Mouse (Mus musculus) kidney, postnatal 14 days (tissue): ENCODE data around the gene Uckl1.

Experiments used
- DNase-seq: peaks from one replicate; pipeline ENCODE4 v3.0.0; 2022; ENCODE audit warnings: mixed read lengths

Uckl1 gene

DNA sequence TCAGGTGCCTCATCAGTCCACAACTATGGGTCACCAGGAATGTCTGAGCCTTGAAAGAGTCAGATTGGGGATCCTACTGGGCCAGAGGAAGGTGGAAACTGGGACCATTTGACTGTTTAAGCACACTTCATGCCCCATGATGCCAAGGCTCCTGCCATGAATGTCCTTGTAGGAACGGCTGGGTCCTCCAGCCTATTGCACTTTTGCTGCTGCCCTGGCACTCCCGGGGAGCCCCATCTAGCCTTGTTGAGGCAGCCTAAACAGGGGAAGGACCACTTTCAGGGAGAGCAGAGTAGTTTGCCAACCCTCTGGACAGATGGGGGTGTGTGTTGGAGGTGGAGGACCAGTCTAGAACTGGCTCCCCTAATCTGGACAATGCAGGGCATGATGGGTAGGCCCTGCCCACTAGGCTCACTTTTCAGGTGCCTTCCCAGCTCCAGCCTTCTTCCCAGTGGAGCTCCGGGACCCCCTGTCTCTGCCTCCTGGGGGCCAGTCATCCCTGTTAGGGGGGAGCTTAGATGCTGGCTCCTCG is at the start of gene Uckl1:
TSS of gene Uckl1 (minus strand) at position 482 of the 532 bp plus-strand sequence.
- DNase-seq, result no peak

DNA sequence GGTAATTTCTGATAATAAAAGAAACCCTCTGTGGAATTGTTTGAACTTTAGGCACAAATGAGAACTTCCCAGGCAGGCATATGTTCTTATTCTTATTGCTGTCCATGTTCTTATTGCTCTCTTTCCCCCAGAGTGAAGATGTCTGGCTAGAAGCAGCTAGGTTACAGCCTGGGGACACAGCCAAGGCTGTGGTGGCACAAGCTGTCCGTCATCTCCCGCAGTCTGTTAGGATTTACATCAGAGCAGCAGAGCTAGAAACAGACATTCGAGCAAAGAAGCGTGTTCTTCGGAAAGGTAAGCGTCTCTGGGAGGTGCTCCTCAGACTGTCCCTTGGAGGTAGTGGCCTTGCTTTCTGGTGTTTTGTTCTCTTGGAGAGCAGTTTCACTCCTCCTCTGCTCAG is 47.9 kb upstream of the Uckl1 start:
- DNase-seq, result no peak

DNA sequence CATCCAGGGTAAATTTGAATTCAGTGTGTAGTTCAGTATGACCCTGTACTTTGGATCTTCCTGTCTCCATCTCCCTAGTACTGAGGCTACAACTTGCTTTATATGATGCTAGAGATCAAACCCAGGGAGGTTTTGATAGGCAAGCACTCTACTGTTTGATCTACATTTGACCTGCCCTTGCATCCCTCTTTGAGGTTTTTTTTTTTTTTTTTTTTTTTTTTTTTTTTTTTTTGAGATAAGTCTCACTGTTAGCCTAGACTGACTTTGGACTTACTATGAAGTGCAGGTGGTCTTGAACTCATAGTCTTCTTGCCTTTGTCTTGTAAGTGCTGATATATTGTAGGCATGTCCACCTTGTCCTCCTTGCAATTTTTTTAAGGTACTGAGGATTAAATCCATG is 43.8 kb upstream of the Uckl1 start:
- DNase-seq, result no peak

DNA sequence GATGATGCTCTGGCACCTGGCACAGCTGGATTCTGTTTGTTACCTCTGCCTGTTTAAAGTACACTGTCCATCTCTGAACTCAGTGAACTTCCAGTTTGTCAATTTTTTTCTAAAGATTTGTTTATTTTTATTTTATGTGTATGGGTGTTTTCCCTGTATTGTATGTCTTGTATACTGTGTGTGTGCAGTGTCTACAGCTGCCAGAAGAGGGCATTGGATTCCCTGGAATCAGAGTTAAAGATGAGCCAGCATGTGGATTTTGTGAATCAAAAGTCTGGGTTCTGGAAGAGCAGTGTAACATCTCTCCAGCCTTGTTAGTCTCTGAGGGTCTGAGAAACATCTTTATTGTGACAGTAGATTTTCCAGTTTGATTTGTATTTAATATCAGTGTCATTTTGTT is 38.7 kb upstream of the Uckl1 start:
- DNase-seq, result peak; percentile 43

DNA sequence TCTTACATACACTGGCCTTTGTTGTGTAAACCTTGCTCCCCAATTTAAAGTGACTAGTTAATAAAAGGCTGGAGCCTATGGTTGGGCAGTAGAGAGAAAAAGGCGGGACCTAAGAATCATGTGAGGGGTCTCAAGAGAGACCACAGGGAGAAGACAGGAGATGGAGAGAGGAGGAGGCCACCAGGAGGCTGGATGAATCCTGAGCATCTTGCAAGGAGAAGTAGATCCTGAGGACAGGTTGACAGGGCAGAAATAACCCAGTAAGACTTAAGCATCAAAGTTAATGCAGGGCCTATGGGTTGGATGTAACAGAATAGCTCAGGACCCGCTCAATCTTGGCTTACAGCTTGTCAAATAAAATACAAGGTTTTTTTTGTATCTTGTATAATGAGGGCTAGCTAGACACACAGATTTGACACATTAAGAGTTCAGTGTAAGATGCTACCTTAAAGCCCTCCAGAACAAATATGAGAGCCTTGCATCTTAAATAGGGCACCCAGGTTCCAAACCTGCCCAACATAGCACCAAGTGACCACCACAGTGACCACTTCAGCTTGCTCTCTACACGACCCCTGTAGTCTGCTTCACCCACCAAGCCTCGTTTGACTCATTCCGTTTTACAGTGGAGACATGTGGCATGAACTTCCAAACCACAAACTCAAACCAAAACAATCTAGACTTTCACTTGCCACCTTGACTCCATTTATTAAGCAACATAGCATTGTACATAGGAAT is 34.2 kb upstream of the Uckl1 start:
- DNase-seq, result no peak

DNA sequence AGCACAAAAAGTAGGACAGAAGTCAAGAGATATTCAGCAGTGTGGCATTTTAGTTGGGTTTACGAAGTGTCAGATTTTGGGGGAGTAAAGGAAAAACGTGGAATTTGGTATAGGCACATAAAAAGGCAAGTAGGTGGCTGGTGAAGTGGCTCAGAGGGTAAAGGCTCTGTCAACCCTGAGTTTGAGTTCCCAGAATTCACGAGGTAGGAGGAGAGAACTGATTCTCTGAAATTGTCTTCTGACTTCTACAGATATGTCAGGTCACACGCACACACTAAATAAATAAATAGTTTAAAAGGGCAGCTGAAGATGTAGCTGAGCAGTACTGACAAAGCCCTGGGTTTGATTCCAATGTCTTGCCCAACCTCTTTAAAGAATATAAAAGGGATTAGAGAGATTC is 17.7 kb upstream of the Uckl1 start:
- no peak for DNase-seq

DNA sequence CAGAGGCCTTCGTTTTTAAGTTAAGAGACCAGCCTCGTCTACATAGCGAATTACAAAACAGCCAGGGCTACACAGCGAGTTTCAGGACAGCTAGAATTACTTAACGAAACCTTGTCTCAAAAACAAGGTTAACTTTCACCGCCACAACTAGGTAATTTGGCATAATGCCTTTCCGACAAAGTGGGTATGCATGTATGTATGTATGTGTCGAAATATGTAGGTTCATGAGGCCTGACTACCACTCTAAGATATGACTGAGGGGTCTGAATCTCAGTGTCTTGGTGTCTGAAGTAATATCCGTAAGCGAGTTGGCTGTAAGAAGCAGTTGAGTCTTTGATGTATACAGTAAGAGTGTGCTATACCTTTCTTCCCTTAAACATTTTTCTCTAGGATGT is 17.1 kb upstream of the Uckl1 start:
- DNase-seq, result no peak

DNA sequence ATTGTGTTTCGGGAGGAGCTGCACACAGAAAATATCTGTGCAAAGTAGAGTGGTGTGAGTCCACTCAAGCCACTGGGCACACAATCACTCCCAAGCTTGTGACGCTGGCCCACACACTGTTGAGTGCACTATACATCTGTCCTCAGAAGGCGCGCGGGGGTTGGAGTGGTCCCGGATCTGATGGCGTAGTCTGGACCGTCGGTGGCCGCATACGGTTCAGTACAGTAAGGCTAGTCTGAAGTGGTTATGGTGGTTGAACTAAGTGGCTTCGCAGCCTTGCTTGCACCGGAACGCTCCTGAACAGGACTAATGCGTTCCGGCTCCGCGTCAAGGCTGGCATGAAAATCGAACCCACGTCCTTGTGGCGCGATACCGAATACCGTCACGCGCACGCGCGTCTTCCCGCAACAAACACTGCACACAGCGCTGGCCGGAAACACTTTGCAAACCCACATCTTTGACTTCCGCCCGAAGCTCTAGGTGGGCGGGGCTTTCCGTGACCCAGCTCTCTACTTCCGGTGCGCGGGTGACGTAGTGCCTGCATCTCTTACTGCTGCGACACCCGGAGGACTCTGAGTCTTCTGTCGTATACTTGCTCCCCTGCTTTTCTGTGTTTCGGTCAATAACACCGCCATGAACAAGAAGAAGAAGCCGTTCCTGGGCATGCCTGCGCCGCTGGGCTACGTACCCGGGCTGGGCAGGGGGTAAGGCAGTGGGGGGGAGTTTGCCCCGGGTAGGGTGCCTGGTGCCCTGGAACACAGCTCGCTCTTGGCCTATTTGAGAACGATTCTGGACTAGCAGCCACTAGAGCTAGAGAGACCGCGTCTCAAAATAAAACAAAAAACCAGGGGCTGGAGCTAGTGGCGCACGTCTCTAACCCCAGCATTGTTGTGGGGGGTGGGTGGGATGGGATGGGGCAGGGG is 16.4 kb upstream of the Uckl1 start:
- peak; percentile 98 for DNase-seq

DNA sequence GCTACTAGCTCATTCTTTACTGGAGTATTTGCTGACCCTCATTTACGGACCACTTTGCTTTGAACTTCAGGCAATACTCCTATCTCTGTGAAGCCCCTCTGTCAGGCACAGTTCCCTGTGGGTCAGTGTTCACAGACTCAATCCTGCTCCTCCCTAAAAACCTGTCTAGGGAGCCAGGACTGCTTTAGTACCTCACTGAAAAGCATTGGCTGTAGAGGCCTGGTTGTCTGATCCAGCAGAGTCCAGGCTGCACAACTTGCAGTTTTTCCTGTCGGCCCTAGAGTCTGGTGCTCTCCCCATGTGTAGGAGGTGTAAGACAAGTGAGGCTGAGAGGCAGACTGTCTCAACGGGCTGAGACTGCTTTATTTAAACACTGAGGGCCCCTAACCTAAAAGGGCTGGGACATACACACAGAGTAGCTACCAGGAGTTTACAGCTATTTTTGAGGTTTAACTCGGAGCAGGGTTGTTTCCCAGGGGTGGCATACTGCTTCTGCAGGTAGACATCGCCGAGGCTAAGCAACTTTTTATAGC is 15.6 kb upstream of the Uckl1 start:
- DNase-seq, result no peak

DNA sequence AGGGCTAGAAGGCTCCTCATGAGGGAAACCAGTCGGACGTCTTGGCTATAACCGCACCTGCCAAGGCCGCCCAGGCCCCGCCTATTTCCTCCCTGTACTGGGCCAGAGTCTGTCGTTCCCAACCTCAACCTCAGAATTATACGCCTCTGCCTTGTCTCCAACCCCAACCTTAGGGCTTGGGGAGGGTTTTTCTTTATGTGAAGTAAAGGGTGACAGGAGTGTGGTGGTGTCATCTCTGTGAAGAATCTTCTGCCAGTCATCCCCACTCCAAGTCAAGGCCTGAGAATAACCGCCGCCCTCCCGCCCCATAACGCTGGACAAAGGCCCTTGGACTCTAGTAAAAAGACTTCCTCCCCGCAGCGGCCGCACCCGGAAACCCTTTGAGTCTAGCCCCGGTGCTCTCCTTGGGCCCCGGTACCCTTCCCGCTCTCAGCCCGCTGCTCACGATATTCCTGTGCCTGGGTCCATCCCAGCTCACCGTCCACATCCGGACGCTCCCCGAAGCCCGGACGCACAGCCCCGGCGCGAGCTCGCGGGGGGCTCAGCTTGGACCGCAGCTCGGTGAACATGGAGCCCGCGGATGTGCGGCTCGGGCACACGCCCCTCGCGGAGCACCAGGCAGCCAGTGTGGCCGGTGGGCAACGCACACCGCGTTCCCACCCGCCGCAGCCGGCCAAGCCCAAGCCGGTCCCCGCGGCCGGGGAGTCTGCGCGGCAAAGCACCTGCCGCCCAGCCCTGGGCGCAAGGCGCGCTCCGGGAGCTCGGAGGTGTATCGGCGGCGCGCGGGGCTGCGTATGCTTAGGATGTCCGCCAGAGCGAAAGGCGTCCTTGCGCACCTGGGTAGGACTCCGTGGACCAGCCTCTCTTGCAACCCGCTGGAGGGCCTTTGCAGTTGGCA is 14.0 kb upstream of the Uckl1 start, which contains the start of gene Samd10:
TSS of gene Samd10 (minus strand) at position 759 of the 898 bp plus-strand sequence.
- peak; percentile 80 for DNase-seq

DNA sequence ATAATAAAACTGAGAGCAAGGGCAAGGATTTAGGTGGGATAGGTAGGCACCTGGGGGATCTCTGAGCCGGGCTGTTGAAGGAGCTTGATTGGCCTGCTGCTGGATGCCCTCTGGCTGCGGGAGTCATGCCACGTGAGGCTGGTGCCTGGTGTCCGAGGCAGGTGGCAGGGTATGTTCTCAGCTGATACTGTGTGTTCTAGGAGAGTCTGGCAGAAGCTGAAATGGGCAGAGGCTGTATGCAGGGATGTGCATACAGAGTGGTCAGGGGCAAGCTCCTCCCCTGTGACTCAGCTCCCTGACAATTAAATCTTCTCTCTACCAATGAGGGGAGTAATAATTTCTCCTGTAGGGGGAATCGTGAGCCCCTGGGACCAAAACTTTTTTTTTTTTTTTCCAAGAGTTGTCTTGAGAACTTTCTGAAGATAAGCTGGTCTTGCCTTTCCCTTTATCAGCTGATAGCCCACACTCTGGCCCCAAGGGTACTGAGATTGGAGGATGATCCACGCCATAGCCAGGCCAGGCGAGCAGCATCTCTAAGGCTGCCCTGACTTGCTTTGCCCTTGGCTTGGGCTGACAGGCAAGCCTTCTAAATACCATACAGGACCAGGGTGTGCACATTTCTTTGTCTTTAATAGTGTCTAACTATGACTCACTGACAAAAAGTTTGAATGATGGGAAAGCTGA is 12.8 kb upstream of the Uckl1 start:
- no peak for DNase-seq

DNA sequence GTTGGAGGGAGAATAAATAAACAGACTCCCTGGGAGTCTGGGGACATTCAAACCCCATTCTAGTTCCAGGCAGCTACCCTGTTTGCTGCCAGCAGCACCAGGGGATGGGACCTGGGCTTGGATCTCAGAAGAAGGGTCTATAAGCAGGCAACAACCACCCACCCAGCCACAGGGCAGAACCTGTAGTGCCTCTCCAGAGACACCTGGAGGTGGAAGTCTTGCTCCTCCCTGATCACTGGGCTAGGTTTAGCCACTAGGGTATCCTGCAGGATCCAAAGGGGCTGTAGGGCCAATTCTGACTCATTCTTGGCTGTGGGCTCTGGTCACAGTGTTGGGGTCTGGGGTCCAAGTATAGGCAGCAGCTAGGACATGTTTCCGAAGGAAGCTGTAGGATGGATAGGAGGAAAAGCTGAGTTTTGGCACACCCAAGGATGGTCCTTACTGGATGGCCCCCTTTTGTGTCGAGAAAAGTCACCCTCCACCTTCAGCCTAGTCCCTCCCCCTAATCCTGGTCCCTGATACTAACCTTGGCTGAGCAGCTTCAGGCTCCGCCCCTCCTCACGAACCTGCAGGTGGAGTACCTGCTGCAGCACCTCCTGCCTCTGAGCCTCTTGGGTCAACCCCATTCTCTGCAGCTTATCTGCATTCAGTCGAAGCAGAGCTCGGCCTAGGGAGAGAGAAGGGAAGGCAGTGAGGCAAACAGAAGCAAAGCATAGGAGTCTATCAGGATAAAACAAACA is 11.7 kb upstream of the Uckl1 start:
- DNase-seq, result no peak

DNA sequence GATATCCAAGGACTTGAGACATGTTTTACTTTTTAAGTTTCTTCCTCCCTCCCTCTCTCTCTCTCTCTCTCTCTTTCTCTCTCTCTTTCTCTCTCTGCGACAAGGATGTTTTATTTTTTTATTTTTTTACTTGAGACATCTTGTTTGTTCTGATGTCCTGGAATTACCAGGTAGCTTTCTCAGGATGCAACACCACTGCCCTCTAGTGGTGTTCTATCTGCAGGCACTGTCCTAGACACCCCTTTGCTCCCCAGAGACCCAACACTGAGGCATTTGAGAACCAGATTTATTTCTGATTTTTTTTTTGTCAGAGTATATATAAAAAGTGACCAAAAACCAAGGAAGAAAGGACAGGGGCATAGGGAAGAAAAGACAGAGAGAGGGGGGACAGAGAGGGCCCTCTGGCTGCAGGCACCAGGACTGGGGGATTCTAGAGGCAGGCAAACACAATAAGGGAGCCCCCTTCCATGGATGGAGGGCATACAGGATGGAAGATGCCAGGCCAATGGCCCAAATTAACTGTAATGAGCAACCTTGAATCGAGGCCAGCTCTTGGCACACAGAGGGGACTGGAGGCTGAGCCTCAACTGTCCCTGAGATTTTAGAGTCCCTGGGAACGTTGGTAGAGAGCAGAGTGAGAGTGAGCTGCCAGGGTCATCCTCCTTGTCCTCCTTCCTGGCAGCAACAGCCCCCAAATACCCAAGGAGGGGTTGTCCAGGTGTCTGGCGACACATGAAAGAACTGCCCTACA is 10.4 kb upstream of the Uckl1 start:
- DNase-seq, result peak; percentile 59

DNA sequence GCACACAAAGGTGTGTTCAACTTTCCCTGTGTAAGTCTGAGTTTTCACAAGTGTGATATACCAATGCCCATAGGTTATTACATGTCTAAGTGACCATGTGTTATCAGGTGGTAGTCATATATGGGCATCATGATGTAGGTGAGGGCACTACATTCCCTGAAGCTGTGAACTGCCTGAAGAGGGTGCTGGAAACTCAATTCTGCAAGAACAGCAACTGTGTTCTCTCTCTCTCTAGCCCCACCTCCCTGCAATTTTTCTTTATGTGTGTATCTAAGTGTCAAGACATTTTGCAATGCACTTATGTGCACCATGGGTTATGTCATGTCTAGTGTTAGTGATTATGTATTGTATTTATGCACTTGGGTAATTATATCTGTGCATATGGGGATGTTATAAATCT is 9.2 kb upstream of the Uckl1 start:
- no peak for DNase-seq

DNA sequence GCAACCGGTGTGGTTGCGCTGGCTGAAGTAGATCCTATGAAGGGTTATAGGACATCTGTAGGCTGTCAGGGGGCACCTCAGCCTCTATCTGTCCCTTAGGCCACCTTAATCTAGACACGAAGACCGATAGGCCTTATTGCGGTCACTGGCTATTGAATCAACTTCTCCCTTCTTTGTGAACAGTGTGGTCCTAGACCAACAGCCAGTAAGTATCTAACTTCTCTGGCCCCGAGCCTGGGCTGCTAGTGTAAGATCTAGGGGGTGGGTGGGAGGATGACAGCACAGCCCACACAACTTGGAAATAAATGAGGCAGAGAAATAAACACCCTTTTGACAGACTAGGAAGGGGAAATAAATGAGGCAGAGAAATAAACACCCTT is 8.3 kb upstream of the Uckl1 start:
- no peak for DNase-seq

DNA sequence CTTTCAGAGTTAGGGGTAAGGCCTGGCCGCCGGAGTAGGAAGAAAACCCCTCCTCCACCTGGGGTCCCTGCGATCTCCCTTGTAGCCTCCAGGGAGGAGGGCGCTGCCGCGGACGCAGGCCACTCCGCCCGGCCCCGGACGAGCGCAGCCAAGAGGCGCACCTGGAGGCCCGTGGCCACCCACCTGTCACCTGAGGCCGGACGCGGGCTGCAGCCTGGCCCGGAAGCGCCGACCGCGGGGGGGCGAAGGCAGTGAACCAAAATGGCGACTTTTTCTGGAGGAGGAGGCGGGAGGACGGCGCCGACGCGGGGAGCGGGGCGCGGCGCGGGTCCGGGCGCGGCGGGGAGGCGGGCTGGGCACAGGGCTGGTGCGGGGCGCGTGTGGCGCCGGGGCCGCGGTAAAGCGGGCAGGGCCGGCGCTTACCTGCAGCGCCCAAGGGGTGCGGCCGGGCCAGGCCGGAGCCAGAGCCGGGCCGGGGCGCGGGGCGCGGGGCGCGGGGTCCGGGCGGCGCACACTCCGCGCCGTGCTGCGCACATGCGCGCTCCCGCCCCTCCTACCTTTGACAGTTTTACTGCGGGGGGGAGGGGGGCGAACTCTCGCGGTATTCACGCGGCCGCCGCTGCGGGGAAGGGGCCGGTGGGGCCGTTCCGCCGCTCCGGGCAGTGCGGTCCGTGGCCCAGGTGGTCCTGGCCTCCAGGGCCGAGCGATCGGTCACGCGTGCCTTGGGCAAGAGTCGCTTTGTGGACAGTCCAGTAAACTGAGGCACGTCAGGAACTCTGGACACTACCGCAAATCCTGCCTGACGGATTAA is 7.7 kb upstream of the Uckl1 start, which contains the start of gene Zfp512b:
TSS of gene Zfp512b (minus strand) at position 573 of the 811 bp plus-strand sequence.
- DNase-seq, result peak; percentile 81

DNA sequence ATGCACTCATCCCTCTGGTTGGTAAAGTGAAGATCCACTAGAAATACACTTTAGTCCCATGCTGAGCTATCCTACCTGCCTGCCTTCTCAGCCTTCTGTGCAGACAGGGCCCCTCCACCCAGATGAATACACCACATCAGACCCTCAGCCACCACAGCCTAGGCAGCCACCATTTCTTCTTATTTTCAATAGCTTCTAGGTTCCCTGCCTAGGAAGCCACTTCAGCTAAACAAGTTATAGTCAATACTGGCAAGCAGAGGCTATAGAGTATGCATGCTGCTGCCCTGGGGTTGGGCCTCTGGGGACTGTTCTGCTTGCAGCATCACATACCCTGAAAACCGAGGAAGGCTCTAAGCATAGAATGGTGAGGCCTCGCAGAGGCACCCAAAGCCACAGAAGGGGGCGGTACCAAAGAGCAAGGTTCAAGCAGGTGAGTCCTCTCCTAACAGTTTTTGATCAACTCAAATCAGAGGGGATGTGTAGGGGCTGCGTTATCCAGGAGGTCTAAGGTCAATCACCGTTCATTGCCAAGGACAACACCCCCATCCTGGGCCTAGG is 6.9 kb upstream of the Uckl1 start, which contains the start of gene Prpf6:
TSS of gene Prpf6 (plus strand) at position 341 of the 558 bp plus-strand sequence.
- DNase-seq, result peak; percentile 44

DNA sequence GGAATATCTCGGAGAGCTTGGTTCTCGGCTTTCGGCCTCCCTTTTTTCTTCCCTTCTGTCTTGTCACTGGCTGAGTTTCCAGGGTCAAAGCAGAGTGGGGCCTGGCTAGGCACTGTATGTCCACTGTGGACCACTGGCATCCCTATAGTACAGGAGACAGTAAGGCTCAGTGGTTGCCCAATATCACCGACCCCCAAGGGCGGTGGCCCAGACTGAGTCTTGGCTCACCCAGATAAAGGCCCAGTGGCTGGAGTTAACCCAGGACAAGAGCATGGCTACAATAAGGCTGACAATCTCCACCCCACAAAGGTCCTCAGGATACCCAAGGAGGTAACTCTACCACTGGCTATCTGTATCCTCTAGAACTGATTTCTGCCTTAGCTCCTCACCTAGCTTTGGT is 5.8 kb upstream of the Uckl1 start:
- DNase-seq, result no peak

DNA sequence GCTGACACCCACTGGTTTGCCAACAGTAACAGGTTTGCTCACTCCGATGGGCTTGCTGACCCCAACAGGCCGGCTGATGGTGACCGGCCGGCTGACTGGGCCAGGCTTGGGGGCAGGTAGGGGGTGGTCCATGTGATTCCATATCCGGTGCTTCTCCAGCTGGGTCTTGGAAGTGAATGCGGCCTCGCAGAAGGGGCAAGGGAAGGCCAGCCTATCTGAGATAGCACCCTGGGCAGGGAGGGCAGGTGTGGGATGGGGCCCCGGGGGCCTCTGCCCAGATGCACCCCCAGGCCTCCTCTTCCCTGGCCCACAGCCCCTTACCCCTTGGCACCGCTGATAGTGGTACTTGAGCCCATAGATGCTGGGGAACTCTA is 5.0 kb upstream of the Uckl1 start:
- no peak for DNase-seq
